Mouse (Mus musculus) CH12.LX (cell line): ENCODE data around the gene Kpna4. TPM values are rescaled to one million over a fixed set of nuclear protein-coding genes. Genes with fewer than 3 reads are reported as not detected.
A peak's percentile ranks its signal among the peaks of the same experiment; 100 is the strongest.

Experiments
- DNase-seq: peaks from one replicate; pipeline ENCODE4 v3.0.0-alpha.2; 2013; ENCODE audit errors: extremely low read depth
- H3K27ac ChIP-seq: 2 replicates; pipeline ENCODE4 v1.5.1; 2012; ENCODE audit warnings: low read depth, mild to moderate bottlenecking, control low read depth, moderate library complexity; ENCODE audit not compliant: insufficient read depth
- H3K27me3 ChIP-seq: replicated peaks from 2 replicates; pipeline ENCODE3; 2012; ENCODE audit warnings: inconsistent platforms
- H3K36me3 ChIP-seq, 2 experiments: replicated peaks in 1 of 2; 2 replicates each; pipeline versions ENCODE3 to v1.6.1; 2012; ENCODE audit warnings: inconsistent platforms in 1 of 2, low read length in 1 of 2, mild to moderate bottlenecking in 1 of 2, mixed read lengths in 1 of 2, moderate library complexity in 1 of 2; ENCODE audit not compliant: control insufficient read depth in 1 of 2, insufficient read depth in 1 of 2
- H3K4me1 ChIP-seq, 2 experiments: 2 replicates each; pipeline ENCODE4 v1.6.1; 2012; ENCODE audit warnings: inconsistent platforms in 1 of 2, moderate library complexity in 1 of 2; ENCODE audit not compliant: insufficient read depth in 2 of 2, control insufficient read depth in 1 of 2
- H3K4me2 ChIP-seq: 2 replicates; pipeline ENCODE4 v1.6.1; 2012; ENCODE audit warnings: low read depth, mild to moderate bottlenecking, control low read depth; ENCODE audit not compliant: poor library complexity, insufficient read depth, severe bottlenecking
- H3K4me3 ChIP-seq, 3 experiments: fragments of 150-350 bp in 1 of 3; sonication (generic) in 1 of 3; replicated peaks in 1 of 3; 2 replicates each; pipeline versions ENCODE3 to v1.5.1; 2011 to 2012; ENCODE audit warnings: low read depth in 2 of 3, low read length in 2 of 3, mild to moderate bottlenecking in 2 of 3, moderate library complexity in 2 of 3, control low read depth in 1 of 3, improper control_type of control experiment in 1 of 3, inconsistent platforms in 1 of 3, mixed read lengths in 1 of 3; ENCODE audit not compliant: poor library complexity in 1 of 3
- H3K79me2 ChIP-seq: replicated peaks from 2 replicates; pipeline ENCODE4 v1.6.1; 2012; ENCODE audit warnings: mild to moderate bottlenecking, moderate library complexity; ENCODE audit not compliant: control insufficient read depth, poor library complexity, insufficient read depth, severe bottlenecking; ENCODE audit errors: extremely low read depth
- H3K9ac ChIP-seq: 2 replicates; pipeline ENCODE4 v1.6.1; 2012; ENCODE audit warnings: low read depth, mild to moderate bottlenecking, control low read depth, moderate library complexity; ENCODE audit not compliant: insufficient read depth
- H3K9me3 ChIP-seq: replicated peaks from 2 replicates; pipeline ENCODE3; 2012; ENCODE audit warnings: low read length, inconsistent platforms, mixed read lengths
- BHLHE40 ChIP-seq: IDR thresholded peaks from 2 replicates; pipeline ENCODE4 v1.6.1; 2011; ENCODE audit warnings: mild to moderate bottlenecking, low read depth, low read length, improper control_type of control experiment
- CTCF ChIP-seq, 2 experiments: IDR thresholded peaks in 1 of 2; conservative IDR thresholded peaks in 1 of 2; 2 replicates each; pipeline ENCODE4 v1.5.1; 2011 to 2012; ENCODE audit warnings: low read depth in 2 of 2, low read length in 2 of 2, improper control_type of control experiment in 1 of 2, inconsistent platforms in 1 of 2, mild to moderate bottlenecking in 1 of 2, moderate library complexity in 1 of 2
- E2F4 ChIP-seq: IDR thresholded peaks from 2 replicates; pipeline ENCODE4 v1.6.1; 2011; ENCODE audit warnings: low read depth, low read length, improper control_type of control experiment; ENCODE audit not compliant: insufficient replicate concordance
- EP300 ChIP-seq: IDR thresholded peaks from 2 replicates; pipeline ENCODE4 v1.6.1; 2011; ENCODE audit warnings: low read length, improper control_type of control experiment
- IRF4 ChIP-seq: IDR thresholded peaks from 2 replicates; pipeline ENCODE4 v1.6.1; 2014; ENCODE audit warnings: low read depth, mild to moderate bottlenecking, inconsistent platforms, low read length, improper control_type of control experiment
- JUND ChIP-seq: conservative IDR thresholded peaks from 2 replicates; pipeline ENCODE4 v1.6.1; 2011; ENCODE audit warnings: low read depth, low read length, improper control_type of control experiment
- MAFK ChIP-seq: IDR thresholded peaks from 2 replicates; pipeline ENCODE4 v1.6.1; 2011; ENCODE audit warnings: low read length, improper control_type of control experiment; ENCODE audit not compliant: insufficient replicate concordance
- MAX ChIP-seq: IDR thresholded peaks from 2 replicates; pipeline ENCODE4 v1.6.1; 2011; ENCODE audit warnings: low read length, improper control_type of control experiment
- MAZ ChIP-seq: IDR thresholded peaks from 2 replicates; pipeline ENCODE4 v1.6.1; 2012; ENCODE audit warnings: low read depth, mild to moderate bottlenecking, inconsistent platforms, low read length, improper control_type of control experiment, moderate library complexity
- MEF2A ChIP-seq: IDR thresholded peaks from 2 replicates; pipeline ENCODE4 v1.6.1; 2014; ENCODE audit warnings: low read depth, mild to moderate bottlenecking, inconsistent platforms, low read length, improper control_type of control experiment, borderline replicate concordance
- MXI1 ChIP-seq: IDR thresholded peaks from 2 replicates; pipeline ENCODE4 v1.6.1; 2011; ENCODE audit warnings: mild to moderate bottlenecking, low read depth, low read length, improper control_type of control experiment
- NELFE ChIP-seq: IDR thresholded peaks from 2 replicates; pipeline ENCODE4 v1.6.1; 2011; ENCODE audit warnings: low read depth, low read length, improper control_type of control experiment
- POLR2AphosphoS2 ChIP-seq: IDR thresholded peaks from 2 replicates; pipeline ENCODE4 v1.6.1; 2011; ENCODE audit warnings: low read depth, low read length, improper control_type of control experiment
- RAD21 ChIP-seq: IDR thresholded peaks from 2 replicates; pipeline ENCODE4 v1.6.1; 2011; ENCODE audit warnings: low read depth, mild to moderate bottlenecking, low read length, improper control_type of control experiment, moderate library complexity
- SIN3A ChIP-seq: IDR thresholded peaks from 2 replicates; pipeline ENCODE4 v1.6.1; 2012; ENCODE audit warnings: low read length, improper control_type of control experiment, inconsistent platforms
- TBP ChIP-seq: conservative IDR thresholded peaks from 2 replicates; pipeline ENCODE4 v1.6.1; 2011; ENCODE audit warnings: low read depth, low read length, improper control_type of control experiment
- USF2 ChIP-seq: conservative IDR thresholded peaks from 2 replicates; pipeline ENCODE4 v1.6.1; 2011; ENCODE audit warnings: low read depth, low read length, improper control_type of control experiment
- ZKSCAN1 ChIP-seq: IDR thresholded peaks from 2 replicates; pipeline ENCODE4 v1.6.1; 2012; ENCODE audit warnings: low read depth, inconsistent platforms, low read length, improper control_type of control experiment, borderline replicate concordance
- ZMIZ1 ChIP-seq: IDR thresholded peaks from 2 replicates; pipeline ENCODE4 v1.6.1; 2012; ENCODE audit warnings: low read depth, mild to moderate bottlenecking, inconsistent platforms, low read length, improper control_type of control experiment
- ZNF384 ChIP-seq: IDR thresholded peaks from 2 replicates; pipeline ENCODE4 v1.6.1; 2012; ENCODE audit warnings: low read depth, low read length, improper control_type of control experiment, inconsistent platforms
- dilution Hi-C: fragments of 300-500 bp; cut with MboI; formaldehyde crosslinking; loops from 2 replicates; pipeline ENCODE4 v1.14.3; 2020; ENCODE audit warnings: low sequenced_read_pairs; ENCODE audit not compliant: extremely low pct_unique_long_range_greater_than_20kb, extremely low pct_ligation_motif_present
- in situ Hi-C: fragments of 300-500 bp; cut with MboI; formaldehyde crosslinking; loops from 3 replicates; pipeline ENCODE4 v1.14.3; 2019; ENCODE audit warnings: low sequenced_read_pairs, low pct_ligation_motif_present, low pct_unique_long_range_greater_than_20kb, mixed read lengths
- polyA plus RNA-seq: library from polyadenylated mRNA; unstranded; fragments of >175 nt; gene quantifications from 2 replicates; pipeline ENCODE4 v1.2.1, GENCODE M21; 2012; ENCODE audit warnings: low read depth; ENCODE audit not compliant: insufficient read length
- total RNA-seq, 2 experiments: library from RNA; depleted of rRNA; stranded (reverse); fragments of 300-350 nt in 1 of 2; fragments of >200 nt in 1 of 2; gene quantifications; 2 replicates each; pipeline ENCODE4 v1.2.3; 2012 to 2014

Gene Kpna4
- total and polyA plus RNA-seq, 3 experiments, result 16.9 to 54.0 (median 25.7) TPM

- Histone ChIP-seq H3K4me2 (no peak overlapping the region), H3K4me3 (no peak overlapping the region), H3K9ac (no peak overlapping the region), H3K9me3 (no peaks in the 10 kb centered on the region), H3K4me1 (peaks cover 4 to 16% of the 10 kb centered on the region in 2 experiments; a peak in 3 of 4 replicates), H3K27me3 (no peaks in the 10 kb centered on the region), H3K36me3 (peaks cover 38 to 90% of the 10 kb centered on the region in 2 experiments), H3K27ac (no peak overlapping the region), H3K79me2 (peaks cover 11% of the 10 kb centered on the region; the same call in 1 of the 2 replicates)
- dilution Hi-C loops (no loop called here), in situ Hi-C loops (no loop called here)
- no peak for DNase-seq
- peak; percentile 61; the same call in 1 of the 2 replicates for TF ChIP-seq POLR2AphosphoS2
- no peak for TF ChIP-seq RAD21
- peak; percentile 82 for TF ChIP-seq MAFK
Observed at GRCm38 (mm10) chr3:69020764-69021163, 106.1 kb downstream of the Kpna4 start.

- no peak overlapping the region for H3K4me3 ChIP-seq
- no peak overlapping the region for H3K9ac ChIP-seq
- no peaks in the 10 kb centered on the region for H3K27me3 ChIP-seq
- no peaks in the 10 kb centered on the region for H3K9me3 ChIP-seq
- dilution Hi-C loops (no loop called here), in situ Hi-C loops (no loop called here)
- TF ChIP-seq RAD21 (peak; percentile 15), IRF4 (no peak), EP300 (no peak), MEF2A (no peak), MXI1 (no peak), CTCF (conservative IDR thresholded peaks at IDR 0.05 in 1 of 2, IDR thresholded peaks at IDR 0.05 in 1 of 2; ENCODE audit: low read depth in 2 of 2, low read length in 2 of 2) (peak in 1 of 2 experiments; percentile 39; a peak in 2 of 4 replicates), TBP (no peak), USF2 (no peak), MAZ (no peak), MAX (no peak), SIN3A (no peak), JUND (no peak), ZMIZ1 (no peak), NELFE (no peak), ZKSCAN1 (no peak), ZNF384 (no peak), BHLHE40 (no peak), E2F4 (no peak)
- peak; percentile 43 for DNase-seq
- no peak overlapping the region for H3K27ac ChIP-seq
- H3K36me3 ChIP-seq, result peaks cover 34 to 86% of the 10 kb centered on the region in 2 experiments
- peaks cover 4 to 16% of the 10 kb centered on the region in 2 experiments; a peak in 3 of 4 replicates for H3K4me1 ChIP-seq
- H3K4me2 ChIP-seq, result no peak overlapping the region
- peaks cover 14% of the 10 kb centered on the region; the same call in 1 of the 2 replicates for H3K79me2 ChIP-seq
Observed at GRCm38 (mm10) chr3:69020285-69020684, 106.6 kb downstream of the Kpna4 start.
